Mouse (Mus musculus) right cerebral cortex, postnatal 10 days (tissue): ENCODE data around the gene Mrps7.

Source experiments
- DNase-seq, 2 experiments: peaks; one replicate each; pipeline ENCODE4 v3.0.0; 2021; ENCODE audit warnings: low spot score in 2 of 2

Gene Mrps7

GRCm38 (mm10) chr11:115608421-115609399, 5.0 kb downstream of the Mrps7 start:
- DNase-seq, result peak; percentile 69 to 78

GRCm38 (mm10) chr11:115609576-115609975, 5.9 kb downstream of the Mrps7 start:
- DNase-seq, result no peak

GRCm38 (mm10) chr11:115611173-115611572, 7.4 kb downstream of the Mrps7 start:
- no peak for DNase-seq

GRCm38 (mm10) chr11:115612059-115612409, 8.3 kb downstream of the Mrps7 start:
- peak; percentile 81 to 87 for DNase-seq

GRCm38 (mm10) chr11:115612410-115613137, 8.8 kb downstream of the Mrps7 start, which contains the start of gene Mif4gd:
Mif4gd (minus strand) TSS chr11:115612969.
- DNase-seq, result peak; percentile 84 to 86

GRCm38 (mm10) chr11:115613138-115613945, 9.6 kb downstream of the Mrps7 start:
- DNase-seq, result no peak

- DNase-seq, result no peak
Measured at GRCm38 (mm10) chr11:115614346-115615107, 10.8 kb downstream of the Mrps7 start.

GRCm38 (mm10) chr11:115615108-115615825, 11.5 kb downstream of the Mrps7 start:
- no peak for DNase-seq

GRCm38 (mm10) chr11:115615875-115616274, 12.2 kb downstream of the Mrps7 start:
- no peak for DNase-seq

GRCm38 (mm10) chr11:115616371-115616770, 12.6 kb downstream of the Mrps7 start:
- no peak for DNase-seq

GRCm38 (mm10) chr11:115616893-115617292, 13.2 kb downstream of the Mrps7 start:
- DNase-seq, result no peak

- DNase-seq, result no peak
Measured at GRCm38 (mm10) chr11:115618001-115618400, 14.3 kb downstream of the Mrps7 start.

GRCm38 (mm10) chr11:115618732-115619516, 15.2 kb downstream of the Mrps7 start:
- DNase-seq, result no peak

GRCm38 (mm10) chr11:115619949-115620348, 16.2 kb downstream of the Mrps7 start:
- DNase-seq, result no peak

GRCm38 (mm10) chr11:115623487-115624070, 19.9 kb downstream of the Mrps7 start:
- DNase-seq, result no peak

GRCm38 (mm10) chr11:115625877-115626276, 22.2 kb downstream of the Mrps7 start:
- DNase-seq, result no peak

- DNase-seq, result no peak
Measured at GRCm38 (mm10) chr11:115626824-115627616, 23.3 kb downstream of the Mrps7 start.
